Mouse (Mus musculus) heart, adult 2 months (tissue): ENCODE measurements around the gene Trpc7.

ENCODE experiments used
- CTCF ChIP-seq: fragments of 200-600 bp; IDR thresholded peaks from 2 replicates; pipeline ENCODE4 v1.8.1; 2022; ENCODE audit warnings: antibody characterized with exemption, mild to moderate bottlenecking, moderate library complexity
- POLR2A ChIP-seq: fragments of 200-500 bp; IDR thresholded peaks from 2 replicates; pipeline ENCODE4 v1.6.1; 2011; ENCODE audit warnings: mild to moderate bottlenecking, low read depth, low read length, control low read depth; ENCODE audit not compliant: insufficient read depth

GRCm38 (mm10) chr13:56922976-56923375 is 27.2 kb upstream of the Trpc7 start:
- TF ChIP-seq CTCF (no peak), POLR2A (no peak)
